Mouse (Mus musculus) kidney, postnatal 0 days (tissue): Measurements from ENCODE around the gene 3110082I17Rik. TPM values are rescaled to one million over a fixed set of nuclear protein-coding genes. Genes with fewer than 3 reads are reported as not detected.

Experiments used
- ATAC-seq: fragments of 200-750 bp; cut with Nextera tagmentation; replicated peaks from 2 replicates; pipeline ENCODE4 v1.8.0; 2017; ENCODE audit warnings: low read depth, moderate number of reproducible peaks, moderate TSS enrichment, moderate library complexity; ENCODE audit not compliant: low FRiP score
- DNase-seq: peaks from one replicate; pipeline ENCODE4 v3.0.0-alpha.2; 2016; ENCODE audit warnings: low spot score
- H3K27ac ChIP-seq: fragments of 300-500 bp; sonication (generic); 2 replicates; pipeline ENCODE4 v1.5.1; 2014; ENCODE audit warnings: mild to moderate bottlenecking
- H3K27me3 ChIP-seq: fragments of 300-500 bp; sonication (generic); 2 replicates; pipeline ENCODE4 v1.6.1; 2014; ENCODE audit warnings: low read length, mixed read lengths; ENCODE audit not compliant: insufficient read depth
- H3K36me3 ChIP-seq: fragments of 300-500 bp; sonication (generic); 2 replicates; pipeline ENCODE4 v1.6.1; 2014; ENCODE audit warnings: low read length, mixed read lengths; ENCODE audit not compliant: insufficient read depth
- H3K4me1 ChIP-seq: fragments of 300-500 bp; sonication (generic); replicated peaks from 2 replicates; pipeline ENCODE4 v1.6.1; 2014; ENCODE audit warnings: antibody characterized with exemption, low read length, mixed read lengths; ENCODE audit not compliant: insufficient read depth
- H3K4me2 ChIP-seq: fragments of 300-500 bp; sonication (generic); 2 replicates; pipeline ENCODE4 v1.6.1; 2014; ENCODE audit warnings: mild to moderate bottlenecking, low read length, moderate library complexity, mixed read lengths
- H3K4me3 ChIP-seq: fragments of 300-500 bp; sonication (generic); replicated peaks from 2 replicates; pipeline ENCODE4 v1.5.1; 2014; ENCODE audit warnings: low read depth, low read length
- H3K9ac ChIP-seq: fragments of 300-500 bp; sonication (generic); 2 replicates; pipeline ENCODE4 v1.6.1; 2014; ENCODE audit warnings: low read depth, low read length
- H3K9me3 ChIP-seq: fragments of 300-500 bp; sonication (generic); replicated peaks from 2 replicates; pipeline ENCODE4 v1.6.1; 2016; ENCODE audit warnings: low read length, inconsistent platforms, mixed read lengths
- CTCF ChIP-seq: IDR thresholded peaks from 2 replicates; pipeline ENCODE4 v1.5.1; 2016; ENCODE audit warnings: antibody characterized with exemption, low read depth, mild to moderate bottlenecking, moderate library complexity
- WGBS: fragments of 180-500 bp; shearing (Covaris S2); extraction: QIAGEN DNeasy Blood & Tissue Kit; methylation state at CpG from one replicate; pipeline ENCODE4 v1.1.7; 2014; 5-methylcytosine and 5-hydroxymethylcytosine counted together
- polyA plus RNA-seq: library from polyadenylated mRNA; unstranded; fragments of >200 nt; fragmentation: Nextera tagmentation; extraction: Ambion mirVana; gene quantifications from 2 replicates; pipeline ENCODE4 v1.2.1, GENCODE M21; 2015

The 3110082I17Rik gene
- polyA plus RNA-seq, 1 experiment from 2014 or later, result 25.6 TPM

DNA sequence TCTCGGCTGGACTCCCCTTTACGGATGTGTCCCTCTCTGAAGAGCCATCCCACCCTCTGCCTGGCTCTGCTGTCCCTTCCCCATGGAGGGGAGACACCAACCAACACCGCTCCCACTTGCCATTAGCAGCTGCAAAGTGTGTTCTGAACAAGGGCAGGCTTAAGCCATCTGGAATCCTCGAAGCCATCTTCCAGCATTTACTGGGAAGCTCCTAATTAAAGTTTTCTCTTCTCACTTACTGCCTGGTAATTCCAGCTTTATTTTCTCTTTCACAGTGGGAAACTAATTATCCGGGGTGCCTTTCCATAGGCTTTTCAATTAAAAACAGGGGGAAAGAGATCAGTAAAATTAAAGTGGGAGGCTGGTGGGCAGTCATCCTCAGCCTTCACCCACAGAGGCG is 28.0 kb downstream of the 3110082I17Rik start:
- no peak overlapping the region for H3K27ac ChIP-seq
- DNase-seq, result no peak
- TF ChIP-seq CTCF, result no peak

DNA sequence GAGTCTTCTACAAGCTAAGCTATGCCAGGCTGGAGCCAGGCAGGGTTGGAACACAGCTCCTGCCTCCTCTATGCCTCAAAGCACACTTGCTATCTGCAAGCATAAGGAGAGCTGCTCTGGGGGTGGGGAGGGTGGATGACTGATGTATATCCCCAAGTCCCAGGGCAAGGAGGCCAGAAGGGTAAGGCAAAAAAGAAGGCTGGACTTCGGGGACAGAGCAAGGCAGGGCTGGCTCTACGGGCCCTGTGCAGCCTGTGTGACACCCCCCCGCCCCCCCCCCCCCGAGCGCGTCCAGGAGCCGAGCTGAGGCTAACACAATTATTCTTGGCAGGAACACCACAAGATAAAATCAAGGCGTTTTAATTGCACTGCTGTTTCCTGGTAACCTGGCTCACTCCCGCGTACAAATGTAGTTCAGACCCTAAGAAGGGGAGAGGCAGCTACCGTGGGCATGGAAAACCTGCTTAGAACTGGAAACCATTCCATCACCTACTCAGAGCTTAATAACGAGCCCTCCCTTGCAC is 30.4 kb downstream of the 3110082I17Rik start:
- peak; percentile 52 for DNase-seq
- peak; percentile 70 for ATAC-seq
- peak overlapping the region; percentile 62 for H3K27ac ChIP-seq
- TF ChIP-seq CTCF, result no peak
- no peaks in the 10 kb centered on the region for H3K9me3 ChIP-seq
- H3K9ac ChIP-seq, result no peak overlapping the region
- H3K4me1 ChIP-seq, result peaks cover 24% of the 10 kb centered on the region; the same call in 1 of the 2 replicates
- H3K4me2 ChIP-seq, result no peak overlapping the region
- no peaks in the 10 kb centered on the region for H3K27me3 ChIP-seq
- no peaks in the 10 kb centered on the region for H3K36me3 ChIP-seq
- 8% methylated on average over 10 of the region's 12 CpGs for WGBS
- no peak overlapping the region for H3K4me3 ChIP-seq

More for the DNA sequence above, 28.0 kb downstream of the 3110082I17Rik start:
- H3K27me3 ChIP-seq, result no peaks in the 10 kb centered on the region
- H3K4me1 ChIP-seq, result peaks cover 19% of the 10 kb centered on the region; the same call in 1 of the 2 replicates
- no peak for ATAC-seq
- no peak overlapping the region for H3K4me3 ChIP-seq
- whole genome bisulfite sequencing, result 47% methylated on average over 6 of the region's 6 CpGs
- no peak overlapping the region for H3K4me2 ChIP-seq
- no peaks in the 10 kb centered on the region for H3K9me3 ChIP-seq
- H3K9ac ChIP-seq, result no peak overlapping the region
- no peaks in the 10 kb centered on the region for H3K36me3 ChIP-seq

DNA sequence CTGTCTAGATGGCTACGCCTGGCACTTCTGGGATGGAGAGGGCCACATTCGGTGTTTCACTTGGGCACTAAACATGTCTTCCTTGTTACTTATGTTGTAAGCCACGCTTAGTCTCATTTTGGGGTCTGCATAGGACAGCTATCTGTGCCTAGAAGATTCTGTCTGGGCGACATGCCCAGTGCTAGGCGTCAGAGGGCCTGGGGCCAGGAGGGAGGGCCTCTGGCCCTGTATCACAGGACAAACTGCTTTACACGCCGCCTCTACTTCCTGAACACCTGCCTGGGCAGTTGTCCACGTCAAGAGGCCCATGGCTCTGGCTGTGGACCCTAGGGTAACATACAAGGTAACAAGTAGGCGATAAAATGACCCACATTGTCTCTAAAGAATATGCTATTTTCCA is 32.3 kb downstream of the 3110082I17Rik start:
- Histone ChIP-seq H3K9me3 (no peaks in the 10 kb centered on the region), H3K36me3 (no peaks in the 10 kb centered on the region), H3K9ac (no peak overlapping the region), H3K27me3 (no peaks in the 10 kb centered on the region), H3K4me2 (no peak overlapping the region), H3K27ac (no peak overlapping the region), H3K4me1 (peaks cover 26% of the 10 kb centered on the region; the same call in 1 of the 2 replicates), H3K4me3 (no peak overlapping the region)
- no peak for ATAC-seq
- no peak for DNase-seq
- WGBS, result 61% methylated on average over 9 of the region's 9 CpGs
- no peak for TF ChIP-seq CTCF

DNA sequence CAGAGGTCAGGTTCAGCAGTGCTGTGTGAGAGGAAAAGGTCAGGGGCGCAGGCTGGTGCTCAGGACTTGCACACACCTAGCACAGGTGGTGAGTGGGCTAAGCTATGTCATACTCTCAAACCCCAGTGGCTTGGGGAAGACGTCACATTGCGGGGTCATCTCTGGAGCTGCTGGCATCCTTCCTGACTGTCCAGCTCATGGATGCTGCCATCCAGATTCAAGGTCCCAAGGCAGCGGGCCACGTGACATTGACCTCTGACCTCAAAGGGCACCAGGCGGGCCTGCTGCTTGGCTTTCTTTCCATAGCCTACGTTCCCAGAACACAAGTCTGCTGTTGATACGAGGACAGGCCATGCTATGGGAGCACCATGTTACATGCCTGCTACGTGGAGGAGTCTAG is 33.3 kb downstream of the 3110082I17Rik start:
- DNase-seq (no peak), ATAC-seq (no peak)
- 85% methylated on average over 9 of the region's 9 CpGs for WGBS
- Histone ChIP-seq H3K4me3 (no peak overlapping the region), H3K27me3 (no peaks in the 10 kb centered on the region), H3K27ac (no peak overlapping the region), H3K36me3 (no peaks in the 10 kb centered on the region), H3K4me1 (peaks cover 24% of the 10 kb centered on the region; the same call in 1 of the 2 replicates), H3K9me3 (no peaks in the 10 kb centered on the region), H3K9ac (no peak overlapping the region), H3K4me2 (no peak overlapping the region)
- TF ChIP-seq CTCF, result no peak

DNA sequence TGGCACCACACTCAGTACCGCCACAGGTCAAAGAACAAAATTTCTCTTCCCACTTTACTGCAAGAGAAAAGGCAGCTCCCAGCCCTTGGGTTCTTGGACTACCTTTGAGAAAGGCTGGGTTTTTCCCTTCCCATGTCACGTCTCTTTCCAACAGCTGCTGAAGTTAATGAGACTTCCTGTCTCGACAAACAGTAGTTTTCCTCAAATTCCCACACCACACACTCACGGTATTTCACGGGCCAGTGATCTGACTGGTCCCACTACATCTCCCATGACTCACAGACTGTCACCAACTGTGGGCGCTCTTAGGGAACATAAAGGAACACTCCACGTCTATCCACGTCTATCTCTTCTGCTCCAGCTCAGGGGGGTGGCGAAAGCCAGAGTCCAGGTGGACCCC is 35.1 kb downstream of the 3110082I17Rik start:
- Histone ChIP-seq H3K9ac (no peak overlapping the region), H3K27me3 (no peaks in the 10 kb centered on the region), H3K4me2 (no peak overlapping the region), H3K4me3 (no peak overlapping the region), H3K27ac (no peak overlapping the region), H3K36me3 (no peaks in the 10 kb centered on the region), H3K9me3 (no peaks in the 10 kb centered on the region), H3K4me1 (peaks cover 15% of the 10 kb centered on the region; the same call in 1 of the 2 replicates)
- ATAC-seq, result no peak
- 35% methylated on average over 9 of the region's 9 CpGs for WGBS
- peak; percentile 39 for DNase-seq
- no peak for TF ChIP-seq CTCF

DNA sequence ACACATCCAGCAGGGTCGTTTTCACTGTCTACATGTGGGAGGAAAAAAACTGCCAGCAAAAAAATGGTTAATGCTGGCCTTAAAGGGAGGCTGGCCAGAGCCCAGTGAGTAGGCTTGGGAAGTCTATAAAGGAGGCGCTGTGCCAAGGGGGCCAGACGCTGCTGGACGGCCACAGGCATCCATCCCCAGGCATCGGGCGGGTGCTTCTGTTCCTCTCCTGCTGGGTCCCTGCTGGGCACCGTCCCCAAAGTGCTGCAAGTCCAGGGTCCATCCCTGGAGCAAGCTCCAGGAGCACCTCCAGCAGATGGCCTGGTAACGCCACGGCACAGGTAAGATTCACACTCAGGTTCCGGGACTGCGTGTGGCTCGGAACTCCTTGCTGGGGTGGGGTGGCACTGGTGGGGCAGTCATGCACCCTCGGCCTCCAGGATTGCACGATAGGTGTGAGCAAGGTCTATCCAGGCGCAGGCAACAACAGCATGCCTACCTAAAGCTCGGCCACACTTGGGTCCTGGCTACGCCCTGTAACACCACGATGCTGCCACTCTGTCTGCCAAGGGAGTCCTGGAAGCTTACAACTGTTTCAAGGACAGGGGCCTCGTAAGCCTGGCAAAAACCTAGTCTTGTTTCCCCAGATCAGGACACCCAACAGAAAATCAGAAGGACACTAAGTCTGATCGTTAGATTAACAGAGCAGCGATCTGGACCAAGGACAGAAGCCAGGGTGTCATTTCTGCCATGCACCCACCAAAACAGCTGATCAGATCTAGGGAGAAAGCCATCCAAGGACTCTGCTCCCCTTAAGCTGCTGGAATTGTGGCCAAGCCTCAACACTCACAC is 37.1 kb downstream of the 3110082I17Rik start, which contains the start of gene Gper1:
Gene Gper1 (plus strand): TSS at position 126 of the 840 bp plus-strand sequence.
- Histone ChIP-seq H3K4me2 (peak within 1 kb of the TSS; percentile 52), H3K4me1 (peaks cover 7% of the 10 kb centered on the region; the same call in 1 of the 2 replicates), H3K9ac (peak within 1 kb of the TSS; percentile 45; the same call in 1 of the 2 replicates), H3K27me3 (no peaks in the 10 kb centered on the region), H3K36me3 (no peaks in the 10 kb centered on the region), H3K4me3 (peak within 1 kb of the TSS; percentile 11), H3K27ac (no peak within 1 kb of the TSS), H3K9me3 (no peaks in the 10 kb centered on the region)
- WGBS, result 35% methylated on average over 21 of the region's 21 CpGs
- no peak for ATAC-seq
- DNase-seq, result peak; percentile 74
- no peak; the same call in 1 of the 2 replicates for TF ChIP-seq CTCF
